Mouse (Mus musculus) cerebellum, postnatal 25 days (tissue): Measurements from ENCODE around the gene Zc3h7b.

ENCODE experiments used
- DNase-seq, 2 experiments: peaks; one replicate each; pipeline ENCODE4 v3.0.0; 2021; ENCODE audit warnings: mixed read lengths in 2 of 2

The Zc3h7b gene

DNA sequence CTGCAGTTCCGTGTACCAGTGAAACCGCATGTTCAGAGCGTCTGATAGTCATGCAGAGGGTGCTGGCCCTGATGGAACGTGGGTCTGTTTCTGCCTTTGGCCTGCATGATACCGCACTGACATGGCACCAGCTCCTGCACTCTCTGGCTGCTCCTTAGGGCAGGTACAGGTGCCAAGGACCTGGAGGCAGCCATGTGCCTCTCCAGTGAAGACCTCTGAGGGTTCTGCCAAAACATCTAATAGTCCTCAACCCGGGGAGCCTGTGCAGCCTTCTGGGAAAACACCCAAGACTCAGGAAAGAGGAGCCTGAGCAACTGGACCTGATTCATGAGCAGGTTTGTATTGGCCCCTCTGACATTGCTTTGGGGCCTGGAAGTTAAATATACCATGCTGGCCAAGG, 53.0 kb downstream of the Zc3h7b start:
- DNase-seq: peak; percentile 46 to 57

- peak in 1 of 2 experiments; percentile 44 for DNase-seq
These were observed 53.6 kb downstream of the Zc3h7b start for GRCm38 (mm10) chr15:81798421-81798820.

DNA sequence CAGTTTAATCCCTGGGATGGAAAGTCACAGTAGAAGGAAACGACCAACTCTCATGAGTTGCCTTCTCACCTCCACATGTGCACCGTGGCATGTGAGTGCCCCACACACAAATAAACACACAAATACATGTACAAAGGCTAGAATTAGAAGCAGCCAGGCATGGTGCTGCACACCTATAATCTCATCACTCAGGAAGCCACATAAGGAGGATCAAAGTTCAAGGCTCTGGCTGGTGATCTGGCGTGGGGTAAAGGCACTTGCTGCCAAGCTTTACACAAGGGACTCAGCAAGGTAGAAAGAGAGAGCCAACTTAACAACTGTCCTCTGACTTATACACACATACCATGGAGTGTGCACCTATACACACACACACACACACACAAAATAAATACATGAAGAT, 55.5 kb downstream of the Zc3h7b start:
- DNase-seq: no peak

DNA sequence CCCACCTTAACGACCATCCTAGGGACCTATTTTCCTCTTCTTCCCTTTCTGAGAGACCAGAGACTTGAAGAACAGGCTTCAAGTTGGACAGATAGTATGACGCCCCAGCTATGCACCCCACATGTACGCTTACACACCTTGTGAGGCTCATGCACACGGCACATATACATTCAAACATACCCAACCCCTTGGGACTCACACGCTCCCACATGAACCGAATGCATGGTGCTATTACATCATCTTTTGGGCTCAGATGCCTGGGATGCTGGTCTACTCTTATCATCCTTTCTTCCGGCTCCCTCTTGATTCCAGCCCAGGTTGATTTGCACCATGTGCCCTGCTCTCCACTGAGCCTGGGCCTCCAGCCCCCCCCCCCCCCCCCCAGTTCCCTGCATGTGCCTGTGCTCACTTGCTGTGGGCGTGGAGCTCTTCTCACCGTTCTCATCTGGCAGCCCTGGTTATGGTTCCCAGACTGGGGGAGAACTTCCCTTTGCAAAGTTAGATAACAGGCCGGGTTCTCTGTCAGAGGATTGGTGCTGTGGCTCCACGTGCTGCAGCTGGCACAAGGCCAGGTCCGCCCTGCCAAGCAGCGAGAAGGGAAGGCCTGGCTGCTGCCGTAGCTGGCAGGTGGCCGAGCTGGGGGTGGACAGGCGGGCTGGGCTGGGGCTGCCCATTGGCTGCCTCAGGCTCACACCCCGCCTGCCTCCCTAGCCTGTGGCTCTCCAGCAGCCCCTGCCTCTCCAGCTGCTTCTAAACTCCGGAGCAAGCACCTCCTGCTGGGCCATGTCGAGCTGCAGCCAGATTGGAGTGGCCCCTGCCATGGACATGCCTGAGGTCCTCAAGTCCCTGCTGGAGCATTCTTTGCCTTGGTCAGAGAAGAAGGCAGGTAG, 57.4 kb downstream of the Zc3h7b start, which contains the start of gene Tef:
Gene Tef, plus strand, starts transcription at position 421 of the 890 bp plus-strand sequence.
- DNase-seq: peak; percentile 100

GRCm38 (mm10) chr15:81802941-81803351, 58.1 kb downstream of the Zc3h7b start:
- DNase-seq: peak; percentile 87 to 88

GRCm38 (mm10) chr15:81803425-81803951, 58.6 kb downstream of the Zc3h7b start:
- peak in 1 of 2 experiments; percentile 42 for DNase-seq

DNA sequence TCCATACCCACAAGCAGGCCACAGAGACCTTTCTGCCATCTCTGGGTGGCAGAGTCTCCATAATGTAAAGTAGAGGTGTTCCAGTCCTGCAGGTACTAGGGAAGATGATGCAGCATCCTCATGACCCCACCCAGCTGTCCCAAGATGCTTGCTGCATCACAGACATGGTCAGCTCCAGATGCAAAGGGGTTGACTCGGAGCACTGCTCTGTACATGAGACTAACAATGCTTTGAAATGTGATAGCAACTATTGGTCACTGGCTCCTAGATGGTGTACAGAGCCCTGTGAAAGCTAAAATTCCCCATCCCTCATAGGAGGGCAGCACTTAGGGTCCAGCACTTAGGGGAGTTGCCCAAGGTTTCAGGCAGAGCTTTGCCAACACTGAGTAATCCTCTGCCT, 59.3 kb downstream of the Zc3h7b start:
- no peak for DNase-seq

- no peak for DNase-seq
These were observed 60.0 kb downstream of the Zc3h7b start for GRCm38 (mm10) chr15:81804883-81805282.

GRCm38 (mm10) chr15:81805624-81806023, 60.8 kb downstream of the Zc3h7b start:
- DNase-seq: peak; percentile 37 to 61

DNA sequence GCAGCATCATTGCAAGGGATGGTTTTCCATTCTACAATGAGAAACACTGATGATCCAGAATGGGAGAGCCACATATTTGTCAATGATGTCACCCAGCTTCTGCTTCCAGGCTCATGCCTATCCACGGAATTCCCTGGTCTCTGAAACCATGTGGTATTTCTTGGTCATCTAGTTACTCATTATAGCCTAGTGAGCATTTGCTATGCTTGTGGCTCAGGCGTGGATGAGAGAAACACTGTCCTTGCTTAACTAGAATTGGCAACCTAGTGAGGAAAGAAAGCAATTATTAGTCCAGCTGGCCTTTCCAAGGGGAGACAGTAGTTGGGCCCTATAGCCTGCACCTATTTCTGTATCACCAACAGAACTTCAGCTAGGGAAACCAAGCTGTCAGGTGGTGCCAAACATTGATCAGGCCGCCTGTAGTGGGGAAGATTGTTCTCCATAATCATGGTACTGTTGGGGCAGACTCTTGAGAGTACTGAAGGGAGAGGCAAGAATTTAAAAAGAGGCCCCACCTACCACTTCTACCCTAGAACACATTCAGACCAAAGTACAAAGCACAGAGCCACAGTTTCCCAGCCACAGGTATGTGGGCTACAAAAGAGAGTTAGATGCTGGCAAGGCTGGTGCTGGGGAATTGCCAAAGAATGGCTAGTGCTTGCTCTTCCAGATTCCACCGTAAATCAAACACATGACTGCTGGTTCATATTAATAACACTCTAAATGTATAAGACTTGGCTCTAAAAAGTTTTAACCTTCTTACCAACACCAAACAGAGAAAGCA, 62.0 kb downstream of the Zc3h7b start:
- no peak for DNase-seq

- no peak for DNase-seq
These were observed 63.9 kb downstream of the Zc3h7b start for GRCm38 (mm10) chr15:81808799-81809198.

GRCm38 (mm10) chr15:81809550-81809949, 64.7 kb downstream of the Zc3h7b start:
- no peak for DNase-seq

- peak; percentile 82 to 84 for DNase-seq
These were observed 65.3 kb downstream of the Zc3h7b start for GRCm38 (mm10) chr15:81810150-81810549.

DNA sequence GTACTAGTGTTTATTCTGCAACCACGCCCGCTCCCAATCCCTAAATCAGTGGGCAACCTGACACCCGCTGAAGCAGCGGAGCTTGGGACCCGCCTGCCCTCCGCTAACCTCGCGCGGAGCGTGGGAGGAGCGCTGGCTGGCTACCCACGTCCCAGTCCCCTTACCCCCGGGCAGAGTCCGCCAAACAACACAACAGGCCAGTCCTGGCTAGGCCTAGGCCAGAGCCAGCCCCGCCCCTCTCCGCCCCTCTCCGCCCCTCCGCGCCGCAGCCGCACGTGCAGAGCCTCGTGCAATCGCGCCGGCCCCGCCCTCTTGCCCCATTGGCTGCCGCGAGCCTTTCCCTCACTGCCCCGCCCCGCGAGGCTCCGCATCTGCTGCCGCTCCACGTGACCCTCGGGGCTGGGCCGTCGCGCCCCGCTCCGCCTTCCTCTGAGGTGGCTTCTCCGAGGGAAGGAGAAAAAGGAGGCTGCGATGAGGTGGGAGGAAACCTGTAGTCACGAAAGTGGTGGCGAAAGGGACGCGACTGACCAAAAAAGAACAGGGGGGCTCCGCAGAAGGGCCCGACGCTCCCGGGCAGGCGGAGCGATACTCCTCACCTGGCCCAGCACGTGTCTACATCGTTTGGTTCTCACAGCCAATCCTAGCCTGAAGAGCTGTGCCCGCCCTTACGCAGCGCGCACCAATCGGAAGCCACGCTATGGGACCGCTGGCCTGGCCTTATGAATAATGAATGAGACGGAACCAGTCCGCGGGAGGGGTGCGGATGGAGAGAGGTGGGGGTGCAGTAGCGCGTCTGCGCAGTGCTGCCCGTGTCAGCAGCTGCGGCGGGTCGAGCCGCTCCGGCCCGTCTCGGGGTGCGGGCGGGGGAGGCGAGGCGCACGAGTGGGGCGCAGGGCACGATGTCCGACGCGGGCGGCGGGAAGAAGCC, 66.1 kb downstream of the Zc3h7b start:
- peak; percentile 98 to 99 for DNase-seq

DNA sequence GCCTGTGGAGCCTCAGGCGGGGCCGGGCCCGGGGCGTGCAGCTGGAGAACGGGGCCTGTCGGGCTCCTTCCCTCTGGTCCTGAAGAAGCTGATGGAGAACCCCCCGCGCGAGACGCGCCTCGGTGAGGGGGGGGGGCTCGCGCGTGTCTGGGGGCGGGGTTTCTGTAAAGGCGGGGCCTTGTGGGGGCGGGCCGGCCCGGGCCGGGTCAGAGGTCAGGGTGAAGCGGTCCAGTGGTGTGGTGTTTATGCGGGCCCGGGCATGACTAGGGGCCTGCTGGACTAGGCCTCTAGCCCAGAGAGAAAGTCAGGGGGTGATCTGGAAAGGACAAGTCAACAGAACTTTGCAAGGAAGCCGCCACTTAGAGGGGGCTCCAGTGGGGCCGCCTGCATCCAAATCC, 66.7 kb downstream of the Zc3h7b start:
- no peak for DNase-seq

DNA sequence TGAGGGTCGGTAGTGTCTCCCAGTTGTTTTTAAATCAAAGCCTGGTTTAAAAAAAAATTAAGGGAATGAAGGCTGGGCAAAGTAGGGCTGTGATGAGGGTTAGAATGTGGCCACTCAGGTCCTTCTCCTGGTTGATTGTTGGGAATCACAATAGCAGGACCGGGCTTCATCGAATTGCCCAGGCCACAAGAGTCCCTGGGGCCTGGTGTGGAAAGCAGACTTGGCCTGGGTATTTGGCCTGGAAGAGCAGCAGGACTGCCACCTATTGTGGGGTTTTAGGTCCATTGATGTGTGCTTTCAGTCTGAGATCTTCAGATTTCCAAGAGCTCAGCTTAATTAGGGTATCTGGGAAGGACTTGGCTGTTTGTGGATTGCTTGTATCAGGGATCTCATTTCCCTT, 67.4 kb downstream of the Zc3h7b start:
- DNase-seq: no peak

DNA sequence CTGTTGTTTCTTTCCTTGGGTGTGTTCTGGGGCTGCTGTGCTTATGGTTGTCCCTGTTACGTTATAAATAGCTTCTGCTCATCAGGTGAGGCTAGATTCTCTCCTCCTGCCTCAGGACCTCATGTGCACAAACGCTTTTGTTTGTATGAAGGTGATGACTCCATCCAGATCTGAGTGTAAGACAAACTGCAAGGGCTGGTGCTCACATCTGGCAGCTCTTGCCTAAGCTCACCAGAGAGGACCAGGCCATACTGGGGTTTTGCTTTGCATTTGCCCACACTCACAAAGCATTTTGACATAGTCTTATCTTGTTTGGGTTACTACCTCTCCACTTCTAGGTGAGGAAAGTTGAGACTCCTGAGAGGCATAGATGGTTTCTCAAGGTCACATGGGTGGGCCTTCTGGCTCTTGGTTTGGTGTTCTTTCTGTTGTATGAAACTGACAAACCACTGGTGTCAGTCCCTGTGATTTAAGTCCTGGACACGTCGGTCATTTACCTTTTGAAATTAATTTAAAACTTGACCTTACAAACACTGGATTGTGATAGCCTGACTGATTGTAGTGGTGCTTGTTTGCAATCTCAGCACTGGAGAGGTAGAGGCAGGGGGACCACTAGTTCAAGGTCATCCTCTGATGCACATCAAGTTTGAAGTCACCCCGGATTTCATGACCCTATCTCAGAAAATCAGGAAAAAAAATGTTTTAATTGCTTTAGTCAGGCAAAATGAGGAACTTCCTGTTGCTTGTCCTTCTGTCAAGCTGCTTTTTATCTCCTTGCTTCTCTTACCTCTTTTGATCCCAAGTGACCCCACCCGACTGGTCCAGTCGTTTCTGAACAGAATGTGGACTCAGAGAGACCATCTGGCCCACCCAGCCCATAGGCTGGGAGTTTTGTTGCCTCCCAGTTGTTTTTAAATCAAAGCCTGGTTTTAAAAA, 68.1 kb downstream of the Zc3h7b start:
- DNase-seq: no peak

GRCm38 (mm10) chr15:81813986-81814705, 69.3 kb downstream of the Zc3h7b start:
- no peak for DNase-seq

- peak; percentile 62 to 71 for DNase-seq
These were observed 70.0 kb downstream of the Zc3h7b start for GRCm38 (mm10) chr15:81814716-81815370.

GRCm38 (mm10) chr15:81818404-81818803, 73.5 kb downstream of the Zc3h7b start:
- DNase-seq: no peak
